Mouse (Mus musculus) adrenal gland, adult 2 months (tissue): ENCODE measurements around the gene Ralgps1. TPM values are rescaled to one million over a fixed set of nuclear protein-coding genes. Genes with fewer than 3 reads are reported as not detected.
A peak's percentile ranks its signal among the peaks of the same experiment; 100 is the strongest.
"Not testable (repeated sequence)": the region's sequence is repeated elsewhere in the genome, so short reads cannot be mapped to it uniquely, and the experiment has no call there.

Experiments used
- DNase-seq: peaks from one replicate; pipeline ENCODE4 v3.0.0; 2021
- polyA plus RNA-seq: library from polyadenylated mRNA; depleted of rRNA; stranded (reverse); fragments of >200 nt; gene quantifications from 2 replicates; pipeline ENCODE4 v1.2.3, GENCODE M21; 2012
- total RNA-seq, 2 experiments: library from RNA; stranded (reverse); gene quantifications; 2 replicates each; pipeline ENCODE4 v1.2.3; 2021

Gene Ralgps1
- total and polyA plus RNA-seq, 3 experiments, result 2.8 to 5.1 (median 4.2) TPM

DNA sequence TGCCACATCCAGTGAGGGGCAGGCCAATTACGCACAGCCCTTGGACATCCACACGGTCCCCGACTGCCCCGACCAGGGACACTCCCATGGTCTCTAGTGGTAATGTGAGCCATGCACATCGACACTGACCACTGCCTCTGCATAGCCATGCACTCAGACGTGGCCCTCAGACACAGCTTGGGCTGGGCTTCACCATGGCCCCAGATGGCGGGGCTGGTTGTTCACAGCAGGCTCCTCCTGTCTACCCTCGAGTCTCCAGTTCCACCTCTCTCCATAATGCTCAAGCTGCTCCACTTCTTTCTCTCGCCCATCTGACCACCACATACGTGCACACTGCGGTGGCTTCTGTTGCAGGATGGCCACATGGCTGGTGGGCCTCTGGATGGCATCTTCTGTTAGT lies 160.0 kb downstream of the Ralgps1 start:
- DNase-seq, result not testable (repeated sequence)

DNA sequence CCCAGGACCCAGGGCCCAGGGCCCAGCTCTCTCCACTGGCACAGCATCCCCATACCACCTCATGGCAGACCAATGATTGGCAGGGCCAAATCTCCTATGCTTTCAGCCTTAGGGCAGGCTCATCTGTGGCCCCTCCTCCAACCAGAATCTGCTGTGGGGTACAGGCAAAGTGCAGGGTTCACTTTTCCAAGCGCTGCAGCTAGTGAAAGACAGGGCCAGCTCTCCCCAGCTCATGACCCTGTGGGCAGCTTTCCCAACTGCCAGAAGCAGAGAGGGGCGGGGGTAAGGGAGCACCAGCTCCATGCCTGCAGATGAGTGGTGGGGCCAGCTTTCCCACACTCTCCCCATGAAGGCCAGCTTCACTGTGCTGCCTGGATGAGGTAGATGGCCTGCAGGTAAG lies 160.4 kb downstream of the Ralgps1 start:
- no peak for DNase-seq

DNA sequence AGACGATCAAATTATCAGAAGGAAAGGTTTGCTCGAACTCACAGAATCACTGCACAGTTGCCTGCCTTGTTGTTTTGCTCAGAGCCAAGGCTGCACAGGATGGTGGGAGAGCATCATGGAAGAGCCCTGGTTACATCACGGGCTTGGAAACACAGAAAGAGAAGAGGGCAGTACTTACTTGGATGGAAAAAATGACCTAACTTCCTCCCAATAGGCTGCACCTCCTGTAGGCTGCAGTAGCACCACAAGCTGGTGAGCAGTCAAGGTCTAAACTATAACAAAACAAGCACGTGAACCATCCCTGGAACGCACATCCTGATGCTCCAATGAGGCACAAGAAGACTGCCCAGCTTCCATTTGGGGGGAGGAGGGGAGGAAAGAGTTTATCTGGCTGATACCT lies 163.2 kb downstream of the Ralgps1 start:
- no peak for DNase-seq

DNA sequence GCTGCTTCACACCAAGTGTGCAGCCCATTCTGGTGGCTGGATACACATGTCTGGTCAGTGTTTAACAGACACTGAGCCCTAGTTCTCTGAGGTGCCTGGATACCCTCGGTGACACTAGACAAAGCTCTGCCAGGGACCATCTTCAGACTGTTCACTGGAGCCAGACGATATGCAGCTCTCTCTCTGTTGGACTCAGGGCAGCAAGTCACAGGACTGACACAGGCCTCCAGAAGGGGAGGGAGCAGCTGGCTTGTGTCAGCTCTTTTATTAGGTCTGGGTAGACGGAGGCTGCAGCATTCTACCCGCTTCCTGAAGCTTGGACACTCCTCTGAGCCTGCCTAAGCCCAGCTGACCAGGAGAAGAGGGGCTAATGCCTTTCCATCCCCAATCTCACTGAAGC lies 164.2 kb downstream of the Ralgps1 start:
- no peak for DNase-seq

DNA sequence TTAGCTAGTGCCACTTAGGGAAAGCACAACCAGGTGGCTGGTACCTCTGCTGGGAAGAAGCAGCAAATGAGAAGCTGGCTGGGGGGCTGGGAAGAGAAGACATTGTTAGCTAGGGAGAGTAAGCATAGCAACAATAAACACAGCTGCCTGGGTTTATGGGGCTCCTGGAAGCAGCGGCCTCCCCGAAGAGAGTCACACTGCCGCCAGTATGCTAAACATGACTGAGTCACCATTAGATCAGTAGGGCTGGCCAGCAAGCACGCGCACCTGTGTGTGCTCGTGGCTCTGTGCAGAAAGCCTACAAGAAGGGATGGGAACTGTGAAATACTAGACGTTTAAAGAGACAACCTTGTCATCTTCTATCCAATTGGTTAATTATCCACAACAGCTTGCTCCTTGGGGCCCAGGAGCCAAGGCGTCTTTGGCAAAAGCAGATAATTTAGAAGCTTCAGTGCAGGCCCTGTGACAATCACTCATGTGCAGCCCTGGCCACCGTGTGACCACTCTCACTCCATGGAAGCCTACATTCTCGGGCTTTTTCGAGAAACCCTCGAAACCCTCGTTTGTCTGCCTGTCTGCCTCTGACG lies 165.3 kb downstream of the Ralgps1 start:
- DNase-seq, result no peak

DNA sequence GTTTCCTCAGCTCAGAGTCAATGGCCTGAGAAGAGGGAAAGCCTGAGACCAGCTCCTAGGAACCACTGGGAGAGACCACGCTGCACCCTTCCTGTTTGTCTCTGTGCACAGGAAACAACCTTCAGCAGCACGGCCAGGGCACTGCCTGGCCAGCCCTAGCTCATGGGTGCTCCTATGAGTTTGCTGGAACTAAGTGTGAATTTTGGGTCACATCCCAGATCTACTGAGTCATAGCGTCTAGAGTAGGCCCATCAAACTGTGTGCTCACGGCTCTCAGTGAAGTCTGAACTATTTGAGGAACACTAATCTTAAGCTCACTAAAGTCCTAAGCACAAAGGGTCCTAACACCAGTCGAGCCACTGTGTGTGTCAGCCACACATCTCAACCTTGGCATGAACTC lies 166.3 kb downstream of the Ralgps1 start:
- DNase-seq, result peak; percentile 77

DNA sequence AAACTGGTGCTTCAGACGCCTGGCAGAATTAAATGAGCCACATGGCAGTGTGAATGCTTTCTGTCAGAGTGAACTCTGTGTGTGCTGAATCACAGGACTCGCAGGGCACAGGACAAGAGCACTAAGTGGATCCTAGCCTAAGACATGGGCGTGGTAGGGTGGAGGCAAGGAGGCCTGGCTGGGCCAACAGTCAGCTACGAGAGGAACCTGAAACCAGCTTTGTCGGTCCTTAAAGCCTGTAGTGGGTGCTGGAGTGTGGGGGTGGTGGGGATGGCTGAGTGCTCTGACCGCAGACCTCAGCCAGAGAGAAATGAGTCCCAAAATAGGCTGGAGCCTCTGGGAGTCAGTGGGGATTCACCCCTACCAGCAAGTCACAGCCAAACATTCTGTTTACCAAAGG lies 168.0 kb downstream of the Ralgps1 start:
- no peak for DNase-seq

DNA sequence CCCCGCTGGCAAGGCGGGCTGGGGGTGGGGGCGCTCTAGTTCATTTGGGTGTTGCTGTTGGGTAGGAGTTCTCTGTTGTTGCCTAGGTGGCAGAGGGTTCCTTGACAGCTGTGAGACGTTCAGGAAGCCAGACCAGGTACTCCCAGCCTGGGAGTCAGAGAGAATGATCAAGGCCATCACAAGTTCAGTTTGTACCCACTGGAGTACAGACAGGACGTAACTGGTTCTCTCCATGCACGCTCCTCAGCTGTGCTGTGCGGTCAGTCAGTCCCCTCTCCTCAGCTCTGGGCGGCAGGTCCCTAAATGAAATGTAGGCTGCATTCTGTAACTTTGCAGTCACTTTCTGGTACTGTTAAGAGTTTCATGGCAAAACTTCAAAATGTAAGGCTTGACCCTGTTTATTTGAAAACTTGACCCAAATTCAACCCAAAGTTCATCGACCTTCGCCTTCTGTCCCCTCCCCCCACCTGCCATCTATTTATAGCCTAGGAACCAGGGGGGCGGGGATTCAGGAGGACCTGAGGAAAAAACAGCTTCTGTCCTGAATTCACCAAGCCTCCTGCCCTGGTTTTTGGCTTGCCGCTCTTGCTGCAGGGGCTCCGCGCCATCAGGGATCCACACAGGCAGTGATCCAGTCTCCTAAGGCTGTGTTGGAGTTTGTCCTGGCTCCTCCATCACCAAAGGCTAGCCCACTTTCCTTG lies 170.8 kb downstream of the Ralgps1 start:
- DNase-seq, result no peak

DNA sequence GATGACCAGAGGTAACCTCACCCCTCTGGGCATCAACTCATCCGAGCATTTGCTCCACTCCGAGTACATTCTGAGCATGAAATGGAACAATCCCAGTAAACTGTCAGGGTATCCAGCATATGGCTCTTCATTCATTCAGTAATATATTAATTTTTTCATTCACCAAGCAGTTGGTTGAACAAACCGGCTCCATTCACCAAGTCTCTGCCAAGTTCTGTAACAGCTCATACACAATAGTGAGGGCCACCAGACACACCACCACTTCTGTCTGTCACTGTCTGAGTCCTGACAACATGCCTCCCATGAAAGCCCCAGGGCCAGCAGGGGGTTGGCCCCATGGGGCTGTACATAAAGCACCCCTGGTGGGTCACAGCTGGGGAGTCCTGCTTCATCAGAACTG lies 181.3 kb downstream of the Ralgps1 start:
- DNase-seq, result no peak

DNA sequence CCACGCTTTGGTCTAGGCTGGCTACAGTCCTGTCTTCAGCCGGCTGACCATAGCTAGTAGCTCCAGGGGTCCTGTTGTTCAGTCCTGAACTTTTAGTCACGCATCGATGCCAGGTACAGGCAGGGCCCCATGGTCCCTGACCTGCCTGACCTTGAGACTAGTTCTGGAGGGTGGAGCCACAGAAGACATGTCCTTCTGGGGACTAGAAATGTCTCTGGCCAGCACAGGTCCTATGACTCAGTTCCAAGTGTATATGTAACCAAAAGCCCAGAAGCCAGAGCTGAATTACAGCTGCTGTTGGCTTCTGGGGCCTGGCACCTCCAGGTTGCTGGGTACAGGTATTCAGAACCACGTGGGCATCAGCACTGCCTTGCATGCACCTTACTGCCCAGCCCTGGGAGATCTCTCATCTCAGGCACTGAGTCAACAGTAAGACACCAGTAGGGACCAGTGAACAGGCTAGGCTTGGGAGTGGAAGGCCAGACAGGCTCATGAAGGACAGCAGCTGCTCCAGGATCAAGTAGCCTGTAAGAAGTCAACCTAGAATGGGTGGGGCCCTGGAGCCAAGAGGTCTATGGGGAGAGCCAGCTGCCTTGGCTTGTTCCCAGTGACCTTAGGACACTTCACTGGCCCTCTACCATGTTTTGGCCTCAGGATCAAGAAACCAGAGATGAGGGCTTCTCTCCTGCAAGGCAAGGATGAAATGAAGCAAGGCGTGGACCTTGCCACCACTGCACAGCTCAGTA lies 182.2 kb downstream of the Ralgps1 start:
- DNase-seq, result peak; percentile 29

DNA sequence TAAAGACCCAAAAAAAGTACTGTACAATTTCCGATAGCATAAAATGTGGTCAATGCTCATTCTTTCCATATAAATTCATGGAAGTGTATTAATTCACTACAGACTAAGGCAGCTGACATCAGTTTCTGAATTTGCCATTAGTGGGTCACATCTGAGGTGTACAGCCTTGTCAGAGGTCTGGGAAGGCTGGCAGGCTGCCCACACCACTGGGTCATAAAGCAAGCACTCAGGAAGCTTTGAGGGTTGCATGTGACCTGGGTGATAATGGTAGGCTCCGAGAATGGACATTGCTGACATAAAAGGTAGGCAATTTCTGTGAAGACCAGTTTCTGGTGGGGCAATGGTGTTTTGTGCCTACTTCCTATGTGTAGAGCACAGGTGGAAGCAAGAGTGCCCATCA lies 183.4 kb downstream of the Ralgps1 start:
- peak; percentile 52 for DNase-seq

DNA sequence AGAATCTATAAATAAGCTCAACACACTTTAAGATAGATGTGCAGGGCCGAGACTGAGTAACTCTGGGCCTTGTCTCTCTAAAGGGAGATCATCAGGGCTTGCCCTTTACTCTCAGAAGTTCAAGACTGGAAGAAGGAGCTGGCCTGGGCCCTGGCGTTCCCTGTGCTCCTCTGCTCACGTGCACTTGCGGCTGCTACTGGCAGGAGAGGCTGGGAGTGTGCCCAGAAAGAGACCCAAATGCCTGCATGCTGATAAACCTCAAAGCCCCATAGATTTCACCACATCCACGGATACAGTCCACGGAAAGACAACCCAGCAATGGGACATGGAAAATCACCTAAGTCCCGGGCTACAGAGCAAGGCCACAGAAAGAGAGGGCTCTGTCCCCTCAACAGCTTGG lies 184.8 kb downstream of the Ralgps1 start:
- no peak for DNase-seq

DNA sequence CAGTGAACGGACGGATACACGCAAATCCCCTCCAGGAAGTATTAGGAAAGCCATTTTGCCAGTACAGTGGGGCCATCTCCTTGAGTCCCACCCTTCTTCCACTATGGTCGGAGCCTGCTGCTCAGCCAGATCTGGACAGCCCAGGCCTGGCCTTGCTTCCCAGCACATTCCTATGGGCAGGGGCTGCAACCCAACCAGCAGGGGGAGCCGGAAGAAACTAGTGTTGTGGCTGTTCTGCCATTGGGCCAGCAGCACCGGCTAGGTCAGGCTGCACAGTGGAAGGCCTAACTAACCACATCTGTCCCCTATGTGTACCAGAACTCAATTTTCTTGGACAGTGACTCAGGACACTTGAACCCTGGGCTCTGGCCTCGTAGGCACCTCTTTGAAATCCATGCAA lies 186.0 kb downstream of the Ralgps1 start:
- peak; percentile 69 for DNase-seq

DNA sequence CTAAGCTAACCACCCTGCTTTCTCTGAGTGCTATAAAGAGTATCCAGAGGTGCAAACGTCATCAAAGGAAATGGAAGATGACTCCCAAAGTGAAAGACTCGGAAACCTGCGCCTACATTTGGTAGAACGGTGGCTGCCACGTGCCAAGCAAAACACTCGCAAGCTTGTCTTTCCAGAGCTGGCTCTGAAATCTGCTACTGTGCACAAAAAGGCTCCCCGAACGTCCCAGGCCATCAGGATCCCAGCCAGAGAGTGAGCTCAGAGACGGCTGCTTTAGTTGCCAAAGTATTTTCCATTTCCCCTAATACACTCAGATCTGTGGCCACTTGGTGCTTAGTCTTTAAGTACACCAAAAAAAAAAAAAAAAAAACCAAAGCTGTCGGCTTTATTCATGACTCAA lies 186.6 kb downstream of the Ralgps1 start:
- DNase-seq, result no peak

DNA sequence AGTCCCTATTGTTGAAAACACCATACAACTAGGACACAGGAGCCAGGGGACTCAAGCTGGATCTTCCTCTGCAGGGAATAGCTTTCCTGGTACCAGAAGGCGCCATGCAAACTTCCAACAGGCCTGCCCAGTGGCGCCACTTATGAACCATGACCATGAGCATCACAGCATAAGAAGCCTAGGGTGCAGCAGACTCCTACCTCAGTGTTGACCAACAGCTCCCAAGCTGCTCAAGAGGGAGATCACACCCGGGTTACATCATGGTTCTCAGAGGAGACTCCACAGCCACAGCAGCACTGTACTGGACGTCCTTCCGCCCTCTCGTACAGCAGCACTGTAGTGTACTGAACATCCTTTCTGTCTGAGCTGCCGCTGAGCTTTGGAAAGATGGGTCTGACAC lies 188.0 kb downstream of the Ralgps1 start:
- DNase-seq, result no peak

DNA sequence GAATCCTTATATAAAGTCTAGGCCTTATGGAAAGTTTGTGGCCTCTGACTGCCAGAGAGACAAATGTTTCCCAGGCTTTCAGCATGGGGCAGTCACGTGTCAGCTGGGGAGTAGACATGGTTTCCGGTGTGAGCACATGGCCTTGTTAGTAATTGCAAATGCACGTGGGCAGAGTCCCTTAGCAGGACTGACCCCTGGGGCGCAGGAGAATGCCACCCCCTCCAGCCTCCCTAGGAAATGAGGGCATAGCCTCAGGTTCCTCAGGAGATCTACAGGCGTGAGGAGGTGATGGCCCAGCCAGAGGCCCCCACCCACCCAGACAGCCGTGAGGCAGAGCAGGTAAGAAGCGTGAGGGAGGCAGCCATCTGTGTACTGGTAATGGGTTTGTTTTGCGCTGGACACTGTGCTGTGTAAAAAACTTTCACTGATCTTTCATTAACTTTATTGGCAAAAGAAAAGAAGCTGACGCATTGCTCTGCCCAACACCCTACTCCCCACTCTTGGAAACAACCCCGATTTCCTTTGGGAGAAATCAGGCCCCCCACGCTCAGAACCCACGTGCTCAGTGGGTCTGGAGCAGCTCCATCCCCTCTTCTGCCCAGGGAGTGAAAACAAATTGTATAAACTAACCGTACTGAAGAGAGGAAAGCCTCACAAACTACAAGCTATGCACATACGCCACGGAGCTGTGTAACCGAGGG lies 191.2 kb downstream of the Ralgps1 start:
- DNase-seq, result peak; percentile 44

DNA sequence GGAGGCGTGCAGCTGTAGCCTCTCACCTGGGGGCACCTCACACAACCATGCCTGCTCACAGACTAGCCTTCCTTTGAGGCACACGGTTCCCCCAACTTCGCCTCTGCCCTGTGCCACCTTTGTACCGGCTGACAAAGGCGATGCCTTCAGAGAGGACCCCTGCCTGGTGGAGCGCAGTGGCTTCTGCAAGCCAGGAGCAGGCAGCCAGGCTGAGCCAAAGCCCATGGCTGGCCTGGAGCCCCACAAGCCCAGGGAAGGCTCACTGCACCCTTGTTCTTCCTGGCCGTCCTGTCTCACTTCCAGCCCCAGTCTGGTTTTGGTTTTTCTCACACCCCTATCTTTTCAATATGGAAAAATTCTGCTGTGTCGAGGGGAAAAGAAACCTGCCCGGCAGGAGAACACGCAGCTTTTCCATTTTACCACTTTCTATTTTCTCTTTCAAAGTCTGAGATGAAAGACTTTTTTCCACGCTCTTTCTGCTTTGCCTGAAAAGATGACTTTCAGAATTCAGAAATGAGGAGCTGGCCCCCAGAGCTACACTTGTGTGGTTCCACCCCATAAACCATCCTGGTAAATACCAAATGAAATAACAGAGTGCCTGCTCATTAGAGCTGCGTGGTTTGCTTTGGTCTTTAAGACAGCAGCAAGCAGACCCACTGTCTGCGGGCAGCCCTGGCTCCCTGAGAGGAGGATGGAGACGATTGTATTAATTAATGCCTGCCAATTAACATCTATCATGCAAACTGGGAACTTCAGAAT lies 191.9 kb downstream of the Ralgps1 start:
- no peak for DNase-seq

DNA sequence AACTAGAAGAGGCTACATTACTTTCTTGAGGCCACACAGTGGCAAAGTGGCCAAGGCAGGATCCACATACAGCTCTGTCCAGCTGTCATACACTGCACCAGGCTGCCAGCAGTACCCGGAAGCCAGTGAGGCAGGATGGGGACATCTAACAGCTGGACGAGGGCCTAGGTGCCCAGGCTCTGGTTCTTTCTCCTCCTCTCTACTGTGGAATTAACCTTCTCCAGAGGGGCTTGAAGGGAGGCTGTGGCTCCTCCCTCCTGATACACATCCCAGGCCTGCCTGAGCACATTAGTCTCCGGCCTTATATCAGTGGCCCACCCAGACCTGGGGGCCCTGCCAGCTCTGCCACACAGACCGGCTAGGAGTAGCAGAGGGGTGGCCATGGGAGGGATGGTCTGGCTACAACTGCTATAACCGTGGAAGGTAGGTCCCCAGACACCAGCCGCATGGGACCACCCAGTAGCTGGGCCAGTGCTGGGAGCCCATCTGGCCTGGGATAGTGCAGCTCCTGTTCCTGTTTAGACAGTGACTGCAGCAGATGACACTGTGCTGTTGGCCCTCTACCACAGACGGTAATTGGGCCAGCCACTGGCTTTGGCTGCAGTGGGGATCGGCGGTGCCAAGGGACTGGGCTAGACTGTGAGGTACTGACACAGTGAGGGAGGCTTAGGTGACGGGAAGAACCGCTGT lies 192.9 kb downstream of the Ralgps1 start:
- no peak for DNase-seq

DNA sequence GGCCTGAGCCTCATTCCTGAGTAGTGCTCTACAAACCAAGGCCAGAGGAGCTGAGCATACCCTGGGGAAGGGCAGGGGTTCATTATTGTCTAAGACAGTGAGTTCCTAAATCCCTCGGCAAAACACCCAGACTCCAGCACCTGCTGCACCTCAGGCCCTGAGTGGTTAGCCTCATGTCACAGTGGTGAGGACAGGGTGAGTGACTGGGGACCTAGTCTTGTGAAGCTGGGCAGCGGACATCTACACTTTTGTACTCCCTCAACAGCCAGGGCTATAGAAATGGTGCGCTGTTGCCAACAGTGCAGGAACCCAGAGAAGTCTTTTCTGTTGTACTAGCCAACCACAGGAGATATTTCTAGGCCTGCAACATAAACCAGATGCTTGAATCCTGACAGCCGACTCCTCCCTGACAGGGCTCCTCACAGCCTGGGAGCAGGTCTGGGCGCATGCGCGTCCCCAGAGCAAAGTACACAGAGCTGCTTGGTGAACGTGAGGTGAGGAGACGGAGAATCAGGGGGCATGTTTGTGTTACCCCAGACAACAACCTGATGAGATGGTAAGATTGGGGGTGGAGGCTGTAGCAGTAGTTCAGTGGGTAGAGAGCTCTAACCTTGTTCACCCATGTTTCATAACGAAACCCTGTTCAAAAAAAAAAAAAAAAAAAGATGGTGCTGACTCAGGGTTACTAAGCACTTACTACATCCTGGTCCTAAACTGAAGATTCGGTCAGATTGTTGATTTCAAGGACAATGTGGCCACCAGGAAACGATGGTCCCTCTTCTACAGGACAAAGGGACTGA lies 193.6 kb downstream of the Ralgps1 start:
- no peak for DNase-seq

DNA sequence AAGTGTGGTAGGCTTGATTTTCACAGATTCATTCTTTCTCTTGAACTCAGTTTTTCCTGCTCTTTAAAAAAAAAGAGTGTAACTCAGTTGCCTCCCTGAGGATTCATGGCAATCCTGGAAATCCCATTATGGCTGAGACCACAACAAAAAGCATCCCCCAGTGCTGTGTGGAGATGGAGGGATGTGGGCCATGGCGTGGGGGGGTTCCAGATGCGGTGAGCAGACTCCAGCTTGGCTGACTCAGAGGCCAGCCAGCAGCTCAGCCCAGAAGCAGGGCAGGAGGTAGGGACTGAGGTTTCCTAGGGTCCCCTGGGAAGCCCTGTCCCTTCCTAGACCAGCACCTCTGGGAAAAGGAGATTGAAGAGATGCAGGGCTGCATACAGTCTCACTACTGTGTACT lies 194.4 kb downstream of the Ralgps1 start:
- DNase-seq, result no peak

DNA sequence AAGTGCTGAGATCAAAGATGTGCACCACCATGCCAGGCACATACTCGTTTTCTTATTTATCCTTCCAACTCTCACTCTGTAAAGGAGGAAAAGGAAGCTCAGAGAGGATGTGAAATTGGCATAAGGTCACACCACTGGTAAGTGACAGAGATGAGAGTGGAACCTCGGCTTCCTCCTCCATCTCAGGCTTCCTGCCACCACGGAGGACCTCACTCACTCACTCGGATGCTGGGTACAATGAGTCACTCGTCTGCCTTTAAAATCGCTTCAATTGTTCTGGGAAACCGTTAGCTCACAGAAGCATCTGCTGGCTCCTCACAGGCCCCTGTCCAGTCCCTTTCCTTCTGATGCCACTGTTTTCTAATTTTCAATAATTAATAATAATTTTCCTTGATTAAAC lies 194.8 kb downstream of the Ralgps1 start:
- DNase-seq, result no peak
